Mouse (Mus musculus): ENCODE data around the gene Actrt3.

Actrt3 gene

GRCm38 (mm10) chr3:30599711-30600545, at the start of gene Actrt3:
Gene Actrt3, minus strand, starts transcription at chr3:30599939.
- peak; percentile 74 for DNase-seq

- DNase-seq, result no peak
Measured at GRCm38 (mm10) chr3:30648466-30648865, 48.7 kb upstream of the Actrt3 start.

- DNase-seq, result no peak
Measured at GRCm38 (mm10) chr3:30647440-30648090, 47.8 kb upstream of the Actrt3 start, which contains the start of gene Lrrc34. Gene Lrrc34, minus strand, starts transcription at chr3:30647869.

DNA sequence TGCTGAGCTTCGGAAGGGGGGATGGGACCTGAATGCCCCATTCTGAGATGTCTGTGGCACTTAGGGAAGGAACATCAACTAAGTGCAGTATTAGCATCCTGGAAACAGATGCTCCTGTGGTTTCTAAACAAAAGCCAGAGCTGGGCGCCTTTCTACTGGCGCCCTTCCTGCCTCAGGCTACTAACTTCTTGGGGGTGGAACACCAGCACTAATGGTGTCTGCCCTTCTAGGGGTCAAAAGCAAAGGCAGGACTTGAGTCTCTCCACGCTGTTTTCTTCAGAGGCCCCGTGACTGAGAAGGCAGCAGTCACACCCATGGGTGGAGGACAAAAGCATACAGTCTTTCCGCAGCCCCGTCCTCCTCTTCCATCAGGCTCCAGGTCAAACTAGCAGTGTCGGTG, 47.0 kb upstream of the Actrt3 start:
- no peak for DNase-seq

DNA sequence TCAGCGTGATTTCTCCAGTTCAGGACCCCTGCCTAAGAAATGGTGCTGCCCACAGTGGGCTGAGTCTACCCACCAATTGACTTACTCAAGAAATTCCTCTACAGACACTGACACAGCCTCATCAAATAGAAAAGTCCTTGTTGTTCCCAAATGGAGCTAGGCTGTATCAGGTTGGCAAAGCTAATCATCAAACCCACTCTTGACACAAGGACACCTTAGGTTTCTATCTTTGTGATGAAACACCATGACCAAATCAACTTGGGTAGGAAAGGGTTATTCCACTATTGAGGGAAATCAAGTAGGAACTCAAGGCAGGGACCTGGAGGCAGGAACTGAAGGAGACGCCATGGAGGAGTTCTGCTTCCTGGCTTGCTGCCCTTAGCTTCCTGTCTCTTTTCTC, 44.5 kb upstream of the Actrt3 start, which contains the start of gene Lrriq4:
TSS of gene Lrriq4 (plus strand) at position 301 of the 400 bp plus-strand sequence.
- no peak for DNase-seq

DNA sequence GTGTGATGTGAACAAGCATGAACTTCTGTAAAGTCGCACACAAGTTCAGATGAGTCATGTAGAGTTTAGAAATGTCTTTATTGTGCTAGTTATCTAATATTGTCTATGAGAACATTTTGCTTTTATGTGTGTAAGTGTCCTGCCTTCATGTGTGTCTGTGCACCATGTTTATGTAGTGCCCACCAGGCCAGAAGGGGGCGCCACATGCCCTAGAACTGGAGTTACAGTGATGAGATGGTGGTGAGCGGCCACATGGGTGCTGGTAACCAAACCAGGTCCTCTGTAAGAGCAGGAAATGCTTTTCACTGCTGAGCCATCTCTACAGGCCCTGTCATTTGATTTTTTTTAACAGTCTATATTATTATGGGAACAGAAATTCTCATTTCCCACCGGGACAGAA, 35.9 kb upstream of the Actrt3 start:
- DNase-seq, result no peak

- DNase-seq, result no peak
Measured at GRCm38 (mm10) chr3:30633681-30634080, 33.9 kb upstream of the Actrt3 start.

GRCm38 (mm10) chr3:30620132-30620531, 20.4 kb upstream of the Actrt3 start:
- no peak for DNase-seq

DNA sequence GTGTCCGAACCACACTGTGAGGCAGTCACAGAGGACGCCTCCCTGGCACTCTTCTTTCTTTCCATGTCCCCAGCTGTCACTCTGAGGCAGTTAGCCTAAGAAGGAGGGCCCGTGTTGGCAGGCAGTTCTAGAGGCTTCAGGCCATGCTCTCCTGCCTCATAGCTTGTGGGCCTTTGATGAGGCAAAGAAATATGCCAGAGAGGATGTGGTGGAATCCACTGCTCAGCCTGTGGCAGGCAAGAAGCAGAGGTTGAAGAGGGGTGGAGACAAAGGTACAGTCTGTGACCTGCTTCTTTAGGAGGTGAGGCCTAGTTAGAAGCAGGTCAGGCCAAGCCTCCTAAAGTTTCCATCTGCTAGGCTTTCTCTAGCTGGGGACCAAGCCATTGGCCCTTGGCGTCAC, 11.2 kb upstream of the Actrt3 start:
- DNase-seq, result no peak

GRCm38 (mm10) chr3:30608999-30609398, 9.3 kb upstream of the Actrt3 start:
- no peak for DNase-seq

DNA sequence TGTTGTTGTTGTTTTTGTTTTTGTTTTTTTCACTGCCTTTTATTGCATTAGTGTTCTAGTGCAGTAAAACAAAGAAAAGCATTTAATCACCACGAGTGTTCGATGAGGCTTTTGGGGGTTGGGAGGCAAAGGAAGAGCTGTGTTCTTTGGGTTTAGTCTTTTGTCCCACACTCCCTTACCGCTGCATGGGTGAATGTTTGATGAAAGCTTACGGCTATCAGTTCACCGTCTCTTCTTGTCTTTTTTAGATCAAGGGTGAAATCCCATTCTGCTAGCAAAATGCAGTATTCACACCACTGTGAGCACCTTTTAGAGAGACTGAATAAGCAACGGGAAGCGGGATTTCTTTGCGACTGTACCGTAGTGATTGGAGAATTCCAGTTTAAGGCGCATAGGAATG, 3.5 kb upstream of the Actrt3 start:
- DNase-seq, result no peak

DNA sequence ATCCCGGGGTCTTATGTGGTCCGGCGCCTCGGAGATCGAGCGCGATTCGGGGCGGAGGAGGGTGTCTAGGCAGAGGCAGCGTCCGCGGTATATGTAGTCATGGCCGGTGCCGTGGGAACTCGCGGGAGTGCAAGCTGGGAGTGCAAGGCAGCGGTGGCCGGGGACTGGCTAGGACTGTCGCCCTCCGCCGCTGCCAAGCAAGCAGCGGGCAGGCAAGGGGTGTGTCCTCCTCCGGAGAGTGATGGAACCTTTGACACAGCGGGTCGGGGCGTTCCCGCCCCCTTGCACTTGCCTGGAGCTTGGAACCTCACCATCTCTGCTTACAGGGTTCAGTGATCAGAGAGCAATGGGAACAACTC, 3.0 kb upstream of the Actrt3 start:
- no peak for DNase-seq

DNA sequence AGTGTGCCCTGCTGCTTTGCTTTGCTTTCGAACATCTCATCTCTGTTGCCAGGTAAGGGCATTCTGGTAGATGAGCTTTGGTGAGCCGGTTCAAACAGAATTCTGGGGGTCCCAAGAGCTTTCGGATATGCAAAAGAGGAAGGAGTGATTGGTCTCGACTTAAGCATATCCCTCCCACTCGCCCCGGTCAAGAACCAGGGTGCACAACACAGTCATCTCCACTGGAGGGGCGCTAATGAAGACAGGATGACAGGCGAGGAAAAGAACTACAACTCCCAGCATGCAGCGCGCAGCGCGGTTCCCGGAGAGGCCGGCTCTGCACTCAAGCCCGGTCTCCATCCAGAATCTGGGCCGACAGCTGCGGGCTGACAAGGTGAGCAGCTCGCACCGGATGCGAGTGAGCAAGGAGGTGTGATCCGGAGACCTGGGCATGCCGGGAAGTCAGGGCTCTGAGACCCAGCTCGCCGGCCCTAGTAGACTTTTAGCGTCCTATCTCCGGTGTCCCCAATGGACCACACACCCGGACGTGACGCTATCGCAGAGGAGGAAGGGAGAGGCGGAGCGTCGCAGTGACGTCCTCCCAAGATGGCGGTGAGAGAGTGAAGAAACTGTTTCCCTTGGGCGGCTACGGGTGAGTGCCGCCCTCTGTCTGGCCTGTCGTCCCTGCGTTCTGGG, 2.5 kb upstream of the Actrt3 start, which contains the start of gene Mynn:
TSS of gene Mynn (plus strand) at position 1 of the 675 bp plus-strand sequence.
- peak; percentile 96 for DNase-seq

GRCm38 (mm10) chr3:30601610-30602064, 1.9 kb upstream of the Actrt3 start:
- DNase-seq, result no peak

- peak; percentile 89 for DNase-seq
Measured at GRCm38 (mm10) chr3:30601175-30601574, 1.4 kb upstream of the Actrt3 start.

DNA sequence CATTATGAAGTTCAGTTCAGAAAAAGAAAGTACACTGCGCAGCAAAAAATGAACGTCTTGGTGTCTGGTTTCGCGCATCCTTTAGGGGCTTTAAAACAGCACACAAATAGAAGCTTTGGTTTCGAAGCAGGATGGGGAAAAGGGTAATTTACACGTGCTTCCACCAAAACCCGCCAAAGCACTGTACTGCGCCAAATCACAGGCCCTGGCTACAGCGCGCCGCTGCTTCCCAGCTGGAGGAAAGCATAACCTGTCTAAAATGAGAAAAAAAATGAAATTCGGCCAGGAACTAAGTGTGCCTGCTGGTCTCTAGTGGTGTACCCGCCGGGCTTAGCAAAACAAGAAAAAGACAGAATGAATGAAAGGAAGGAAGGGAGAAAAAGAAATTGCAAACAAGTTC, 978 bp upstream of the Actrt3 start:
- peak; percentile 62 for DNase-seq

GRCm38 (mm10) chr3:30597271-30597670, 2.5 kb downstream of the Actrt3 start:
- no peak for DNase-seq

- peak; percentile 55 for DNase-seq
Measured at GRCm38 (mm10) chr3:30595111-30595832, 4.5 kb downstream of the Actrt3 start.

GRCm38 (mm10) chr3:30593719-30594485, 5.8 kb downstream of the Actrt3 start:
- no peak for DNase-seq

GRCm38 (mm10) chr3:30592418-30592853, 7.3 kb downstream of the Actrt3 start:
- no peak for DNase-seq

GRCm38 (mm10) chr3:30588865-30589264, 10.9 kb downstream of the Actrt3 start:
- DNase-seq, result no peak

- no peak for DNase-seq
Measured at GRCm38 (mm10) chr3:30573549-30573948, 26.2 kb downstream of the Actrt3 start.
